Mouse (Mus musculus) embryonic fibroblast, embryonic 13.5 days (primary cell): ENCODE measurements around the gene Herpud2.

Experiments used
- CTCF ChIP-seq: IDR thresholded peaks from 2 replicates; pipeline ENCODE4 v1.5.1; 2011; ENCODE audit warnings: mild to moderate bottlenecking, control low read depth, low read length, moderate library complexity, borderline replicate concordance; ENCODE audit not compliant: insufficient read depth
- POLR2A ChIP-seq: IDR thresholded peaks from 2 replicates; pipeline ENCODE4 v1.6.1; 2011; ENCODE audit warnings: low read depth, mild to moderate bottlenecking, control low read depth, low read length, moderate library complexity

- TF ChIP-seq CTCF = no peak
- no peak for TF ChIP-seq POLR2A
Measured at GRCm38 (mm10) chr9:25173171-25173570, 21.6 kb upstream of the Herpud2 start.
